Mouse (Mus musculus): ENCODE results near the gene Map3k11. TPM values are rescaled to one million over a fixed set of nuclear protein-coding genes. Genes with fewer than 3 reads are reported as not detected.
"Not testable (repeated sequence)": the region's sequence is repeated elsewhere in the genome, so short reads cannot be mapped to it uniquely, and the experiment has no call there.

Map3k11 gene
- polyA plus RNA-seq, 1 experiment = 19.0 TPM

- no peaks in the 10 kb centered on the region for H3K36me3 ChIP-seq (ENCODE audit: control insufficient read depth, insufficient read depth)
- H3K79me2 ChIP-seq (ENCODE audit: control insufficient read depth, insufficient read depth) = peaks cover 24% of the 10 kb centered on the region
- H3ac ChIP-seq (ENCODE audit: control insufficient read depth, insufficient read length) = no peak overlapping the region
- H3K27me3 ChIP-seq (ENCODE audit: control insufficient read depth, insufficient read depth, insufficient read length) = no peaks in the 10 kb centered on the region
- no peak overlapping the region for H3K4me3 ChIP-seq
- TF ChIP-seq POLR2AphosphoS2 (IDR thresholded peaks at IDR 0.05; ENCODE audit: insufficient read length, low read depth) (no peak), SRF (IDR thresholded peaks at IDR 0.05; ENCODE audit: control insufficient read depth, insufficient read length, low read depth) (no peak), POLR2A (IDR thresholded peaks at IDR 0.05; ENCODE audit: insufficient read length, low read depth) (no peak), MAX (IDR thresholded peaks at IDR 0.05; ENCODE audit: low read depth) (no peak), TCF12 (IDR thresholded peaks at IDR 0.05; ENCODE audit: insufficient read depth, poor library complexity, severe bottlenecking) (no peak)
- no peak overlapping the region for H3K4me2 ChIP-seq (ENCODE audit: low read depth)
These were observed 2.1 kb upstream of the Map3k11 start for GRCm38 (mm10) chr19:5686437-5686836.

GRCm38 (mm10) chr19:5686954-5687353 is 1.6 kb upstream of the Map3k11 start:
- H3K4me3 ChIP-seq; H3ac ChIP-seq (ENCODE audit: control insufficient read depth, insufficient read length); H3K36me3 ChIP-seq (ENCODE audit: control insufficient read depth, insufficient read depth); H3K27me3 ChIP-seq (ENCODE audit: control insufficient read depth, insufficient read depth, insufficient read length): not testable (repeated sequence)
- H3K4me2 ChIP-seq (ENCODE audit: low read depth) = peak overlapping the region; percentile 96
- H3K79me2 ChIP-seq (ENCODE audit: control insufficient read depth, insufficient read depth) = peaks cover 29% of the 10 kb centered on the region

- no peaks in the 10 kb centered on the region for H3K36me3 ChIP-seq (ENCODE audit: control insufficient read depth, insufficient read depth)
- H3K79me2 ChIP-seq (ENCODE audit: control insufficient read depth, insufficient read depth) = peaks cover 37% of the 10 kb centered on the region
- TF ChIP-seq SRF (IDR thresholded peaks at IDR 0.05; ENCODE audit: control insufficient read depth, insufficient read length, low read depth) = no peak
- peak overlapping the region; percentile 94 for H3K4me3 ChIP-seq
- peak overlapping the region; percentile 96 for H3K4me2 ChIP-seq (ENCODE audit: low read depth)
- peak overlapping the region; percentile 73 for H3ac ChIP-seq (ENCODE audit: control insufficient read depth, insufficient read length)
- no peaks in the 10 kb centered on the region for H3K27me3 ChIP-seq (ENCODE audit: control insufficient read depth, insufficient read depth, insufficient read length)
These were observed 804 bp upstream of the Map3k11 start for GRCm38 (mm10) chr19:5687738-5688137.

- H3K36me3 ChIP-seq (ENCODE audit: control insufficient read depth, insufficient read depth) = no peaks in the 10 kb centered on the region
These were observed 516 bp downstream of the Map3k11 start for GRCm38 (mm10) chr19:5689088-5689428.

DNA sequence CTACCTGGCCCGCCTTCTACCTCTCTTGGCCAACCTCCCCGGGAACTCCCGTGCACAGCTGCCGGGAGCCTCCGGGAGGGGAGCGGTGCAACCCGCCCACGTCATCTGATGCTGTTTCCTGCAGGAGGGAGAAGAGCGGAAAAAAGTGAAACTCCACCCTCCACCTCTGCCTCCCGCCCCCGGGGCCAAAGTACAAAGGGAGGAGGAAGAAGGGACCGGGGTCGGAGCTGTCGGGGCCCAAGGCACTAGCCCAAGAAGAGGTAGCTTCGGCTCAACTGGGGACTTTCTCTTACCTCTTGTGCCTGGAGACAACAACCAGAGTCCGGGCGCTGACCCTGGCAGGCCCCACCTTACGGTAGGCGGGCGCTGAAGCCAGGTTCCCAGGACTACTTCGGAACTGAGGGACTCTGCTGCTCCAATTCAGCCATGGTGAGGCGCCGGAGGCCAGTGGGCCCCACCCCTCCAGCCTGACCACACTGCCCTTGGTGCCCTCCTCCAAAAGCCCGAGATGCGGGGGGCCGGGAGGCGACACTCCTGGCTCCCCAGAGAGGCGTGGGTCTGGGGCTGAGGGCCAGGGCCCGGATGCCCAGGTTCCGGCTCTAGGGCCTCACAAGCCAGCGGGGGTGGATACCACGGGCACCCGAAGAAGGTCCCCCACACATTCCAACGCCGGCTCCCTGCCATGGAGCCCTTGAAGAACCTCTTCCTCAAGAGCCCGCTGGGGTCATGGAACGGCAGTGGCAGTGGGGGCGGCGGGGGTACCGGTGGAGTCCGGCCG is 1.2 kb downstream of the Map3k11 start:
- Histone ChIP-seq H3K4me2 (ENCODE audit: low read depth) (peak overlapping the region; percentile 95), H3K79me2 (ENCODE audit: control insufficient read depth, insufficient read depth) (peaks cover 52% of the 10 kb centered on the region), H3K36me3 (ENCODE audit: control insufficient read depth, insufficient read depth) (peaks cover 3% of the 10 kb centered on the region), H3K4me3 (peak overlapping the region; percentile 94), H3K27me3 (ENCODE audit: control insufficient read depth, insufficient read depth, insufficient read length) (no peaks in the 10 kb centered on the region), H3ac (ENCODE audit: control insufficient read depth, insufficient read length) (peak overlapping the region; percentile 22)
- TF ChIP-seq POLR2A (IDR thresholded peaks at IDR 0.05; ENCODE audit: insufficient read length, low read depth) (peak; percentile 61), MYOG (IDR thresholded peaks at IDR 0.05; ENCODE audit: control insufficient read depth in 1 of 3, insufficient read depth in 1 of 3, insufficient read length in 2 of 3, low read depth in 2 of 3) (peak in 2 of 3 experiments; percentile 47 to 75), MYOD1 (IDR thresholded peaks at IDR 0.05; ENCODE audit: control insufficient read depth in 1 of 3, insufficient read length in 2 of 3, low read depth in 2 of 3) (peak in 2 of 3 experiments; percentile 4 to 62), POLR2AphosphoS2 (IDR thresholded peaks at IDR 0.05; ENCODE audit: insufficient read length, low read depth) (peak; percentile 37), USF1 (IDR thresholded peaks at IDR 0.05; ENCODE audit: low read depth) (no peak)

More at GRCm38 (mm10) chr19:5689088-5689428, 516 bp downstream of the Map3k11 start:
- Histone ChIP-seq H3K27me3 (ENCODE audit: control insufficient read depth, insufficient read depth, insufficient read length) (no peaks in the 10 kb centered on the region), H3K79me2 (ENCODE audit: control insufficient read depth, insufficient read depth) (peaks cover 49% of the 10 kb centered on the region), H3K4me2 (ENCODE audit: low read depth) (peak overlapping the region; percentile 95), H3ac (ENCODE audit: control insufficient read depth, insufficient read length) (peak overlapping the region; percentile 22), H3K4me3 (peak overlapping the region; percentile 94)
- TF ChIP-seq TCF12 (IDR thresholded peaks at IDR 0.05; ENCODE audit: insufficient read depth, poor library complexity, severe bottlenecking) (no peak), SRF (IDR thresholded peaks at IDR 0.05; ENCODE audit: control insufficient read depth, insufficient read length, low read depth) (no peak), USF1 (IDR thresholded peaks at IDR 0.05; ENCODE audit: low read depth) (no peak), MAX (IDR thresholded peaks at IDR 0.05; ENCODE audit: low read depth) (no peak), MYOG (IDR thresholded peaks at IDR 0.05; ENCODE audit: control insufficient read depth in 1 of 3, insufficient read depth in 1 of 3, insufficient read length in 2 of 3, low read depth in 2 of 3) (no peak), POLR2AphosphoS2 (IDR thresholded peaks at IDR 0.05; ENCODE audit: insufficient read length, low read depth) (no peak), TCF3 (IDR thresholded peaks at IDR 0.05; ENCODE audit: insufficient read length, low read depth) (no peak), REST (IDR thresholded peaks at IDR 0.05; ENCODE audit: insufficient read depth, insufficient read length) (no peak), POLR2A (IDR thresholded peaks at IDR 0.05; ENCODE audit: insufficient read length, low read depth) (no peak), CEBPB (IDR thresholded peaks at IDR 0.05; ENCODE audit: insufficient read depth, poor library complexity, severe bottlenecking) (no peak)

- H3K4me3 ChIP-seq = peak overlapping the region; percentile 94
- peaks cover 52% of the 10 kb centered on the region for H3K79me2 ChIP-seq (ENCODE audit: control insufficient read depth, insufficient read depth)
- TF ChIP-seq REST (IDR thresholded peaks at IDR 0.05; ENCODE audit: insufficient read depth, insufficient read length) (no peak), TCF3 (IDR thresholded peaks at IDR 0.05; ENCODE audit: insufficient read length, low read depth) (no peak), MYOG (IDR thresholded peaks at IDR 0.05; ENCODE audit: control insufficient read depth in 1 of 3, insufficient read depth in 1 of 3, insufficient read length in 2 of 3, low read depth in 2 of 3) (peak in 2 of 3 experiments; percentile 14 to 32), POLR2AphosphoS2 (IDR thresholded peaks at IDR 0.05; ENCODE audit: insufficient read length, low read depth) (no peak), MYOD1 (IDR thresholded peaks at IDR 0.05; ENCODE audit: control insufficient read depth in 1 of 3, insufficient read length in 2 of 3, low read depth in 2 of 3) (peak in 1 of 3 experiments; percentile 18), MAX (IDR thresholded peaks at IDR 0.05; ENCODE audit: low read depth) (no peak), USF1 (IDR thresholded peaks at IDR 0.05; ENCODE audit: low read depth) (no peak)
- peak overlapping the region; percentile 95 for H3K4me2 ChIP-seq (ENCODE audit: low read depth)
- H3K36me3 ChIP-seq (ENCODE audit: control insufficient read depth, insufficient read depth) = peaks cover 3% of the 10 kb centered on the region
- H3ac ChIP-seq (ENCODE audit: control insufficient read depth, insufficient read length) = peak overlapping the region; percentile 22
- no peaks in the 10 kb centered on the region for H3K27me3 ChIP-seq (ENCODE audit: control insufficient read depth, insufficient read depth, insufficient read length)
These were observed 1.8 kb downstream of the Map3k11 start for GRCm38 (mm10) chr19:5690343-5690735.
